Mouse (Mus musculus) urinary bladder, postnatal 25 days (tissue): ENCODE measurements around the gene Kifc3.

Experiments
- DNase-seq: peaks from one replicate; pipeline ENCODE4 v3.0.0; 2022; ENCODE audit warnings: low spot score

The Kifc3 gene

GRCm38 (mm10) chr8:95156108-95156507, 46.5 kb downstream of the Kifc3 start:
- no peak for DNase-seq

- DNase-seq: no peak
These were observed 47.3 kb downstream of the Kifc3 start for GRCm38 (mm10) chr8:95155361-95155760.

GRCm38 (mm10) chr8:95154654-95155053, 48.0 kb downstream of the Kifc3 start:
- DNase-seq: no peak

- no peak for DNase-seq
These were observed 48.6 kb downstream of the Kifc3 start for GRCm38 (mm10) chr8:95154056-95154455.

- no peak for DNase-seq
These were observed 52.0 kb downstream of the Kifc3 start for GRCm38 (mm10) chr8:95150608-95151007.

- DNase-seq: no peak
These were observed 53.2 kb downstream of the Kifc3 start for GRCm38 (mm10) chr8:95149426-95149825.

- no peak for DNase-seq
These were observed 55.8 kb downstream of the Kifc3 start for GRCm38 (mm10) chr8:95146846-95147245.

GRCm38 (mm10) chr8:95146044-95146745, 56.4 kb downstream of the Kifc3 start:
- DNase-seq: no peak

GRCm38 (mm10) chr8:95144631-95145015, 58.0 kb downstream of the Kifc3 start:
- DNase-seq: no peak

- no peak for DNase-seq
These were observed 58.6 kb downstream of the Kifc3 start for GRCm38 (mm10) chr8:95143805-95144630.

GRCm38 (mm10) chr8:95142985-95143804, 59.4 kb downstream of the Kifc3 start:
- no peak for DNase-seq

- peak; percentile 78 for DNase-seq
These were observed 60.4 kb downstream of the Kifc3 start for GRCm38 (mm10) chr8:95142075-95142831.

GRCm38 (mm10) chr8:95141469-95142074, 61.0 kb downstream of the Kifc3 start:
- peak; percentile 34 for DNase-seq

GRCm38 (mm10) chr8:95141026-95141425, 61.6 kb downstream of the Kifc3 start:
- DNase-seq: no peak

- DNase-seq: no peak
These were observed 62.1 kb downstream of the Kifc3 start for GRCm38 (mm10) chr8:95140555-95140954.

- no peak for DNase-seq
These were observed 63.6 kb downstream of the Kifc3 start for GRCm38 (mm10) chr8:95139051-95139365.

GRCm38 (mm10) chr8:95138341-95139050, 64.1 kb downstream of the Kifc3 start:
- DNase-seq: no peak

GRCm38 (mm10) chr8:95137641-95138098, 64.9 kb downstream of the Kifc3 start:
- DNase-seq: peak; percentile 67

GRCm38 (mm10) chr8:95137201-95137600, 65.4 kb downstream of the Kifc3 start:
- no peak for DNase-seq

GRCm38 (mm10) chr8:95136218-95136617, 66.4 kb downstream of the Kifc3 start:
- no peak for DNase-seq

GRCm38 (mm10) chr8:95135242-95135641, 67.4 kb downstream of the Kifc3 start:
- no peak for DNase-seq
